Mouse (Mus musculus) induced T-regulatory cell, adult 2 months (primary cell): ENCODE data around the gene Sec14l1.

Experiments used
- DNase-seq: peaks from one replicate; pipeline ENCODE4 v3.0.0-alpha.2; 2012; ENCODE audit warnings: low read depth

The Sec14l1 gene

DNA sequence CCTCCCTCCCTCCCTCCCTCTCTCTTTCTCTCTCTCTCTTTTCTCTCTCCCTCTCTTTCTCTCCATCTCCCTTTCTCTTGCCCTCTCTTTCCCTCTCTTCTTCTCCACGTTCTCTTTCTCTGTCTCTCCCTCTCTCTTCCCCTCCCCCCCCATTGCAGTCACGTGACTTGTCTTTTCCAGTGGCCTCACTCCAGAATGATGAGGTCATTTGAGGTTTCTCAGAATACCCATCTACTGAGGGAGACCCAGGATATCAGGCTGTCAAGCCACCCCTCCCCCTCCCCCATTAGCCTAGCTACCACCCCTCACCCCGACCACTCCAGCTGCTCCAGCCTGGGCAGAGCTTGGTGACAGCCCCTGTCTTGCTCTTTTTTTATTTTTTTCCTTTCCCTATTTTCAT, 68.3 kb downstream of the Sec14l1 start:
- DNase-seq = no peak

DNA sequence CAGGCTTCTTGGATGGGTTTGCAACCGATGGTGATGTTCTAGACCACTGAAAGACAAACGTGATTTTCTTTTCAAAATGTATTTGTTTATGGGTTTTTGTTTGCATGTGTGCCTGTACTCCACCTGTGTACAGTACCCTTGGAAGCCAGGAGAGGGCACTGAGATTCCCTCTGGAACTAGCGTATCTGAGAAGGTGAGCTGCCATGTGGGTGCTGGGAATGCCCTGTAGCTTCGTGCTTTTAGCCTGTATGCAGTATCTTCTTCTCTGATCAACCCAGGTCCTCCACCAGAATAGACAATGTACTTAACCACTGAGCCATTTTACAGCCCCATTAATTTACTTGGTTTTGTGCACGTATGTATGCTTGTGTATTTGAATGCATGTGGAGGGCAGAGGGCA, 68.9 kb downstream of the Sec14l1 start:
- DNase-seq = no peak

DNA sequence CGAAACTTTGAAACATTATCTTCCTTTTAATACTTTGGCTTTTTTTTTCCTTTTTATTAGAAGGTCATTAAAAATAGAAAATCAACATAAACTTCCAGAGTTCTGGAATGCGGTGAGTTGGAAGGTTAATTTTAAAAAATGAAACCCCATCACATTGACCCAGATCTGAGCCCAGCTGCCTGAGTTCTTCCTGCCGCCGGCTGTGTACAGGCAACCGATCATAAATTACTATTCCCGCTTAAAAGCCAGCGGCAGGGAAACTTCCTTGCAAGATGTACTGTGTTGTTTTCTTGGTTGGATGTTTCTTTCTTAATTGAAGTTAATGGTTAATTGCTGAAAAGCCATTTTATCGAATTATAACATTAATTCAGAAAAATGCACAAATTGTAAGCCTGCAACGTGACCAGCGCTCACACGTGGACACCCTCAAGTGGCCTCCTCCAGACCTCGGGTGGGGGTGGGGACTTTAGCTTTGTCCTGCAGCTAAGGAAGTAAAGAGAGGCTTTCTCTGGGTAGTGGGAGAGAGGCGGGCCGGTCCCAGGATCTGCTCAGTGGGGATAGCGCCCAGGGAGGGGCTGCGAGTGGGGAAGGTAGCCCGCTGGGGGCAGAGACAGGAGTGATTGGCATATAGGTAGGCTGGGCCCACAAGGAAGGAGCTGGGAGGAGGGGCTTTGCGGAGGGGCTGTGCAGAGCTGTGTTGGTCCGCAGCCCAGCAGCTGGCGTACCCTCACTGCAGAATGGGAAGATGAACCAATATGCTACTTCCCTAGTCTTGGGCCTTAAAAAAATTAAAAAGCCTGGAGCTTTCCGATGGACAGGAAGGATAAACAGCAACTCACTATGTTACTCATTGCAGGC, 70.3 kb downstream of the Sec14l1 start:
- no peak for DNase-seq

DNA sequence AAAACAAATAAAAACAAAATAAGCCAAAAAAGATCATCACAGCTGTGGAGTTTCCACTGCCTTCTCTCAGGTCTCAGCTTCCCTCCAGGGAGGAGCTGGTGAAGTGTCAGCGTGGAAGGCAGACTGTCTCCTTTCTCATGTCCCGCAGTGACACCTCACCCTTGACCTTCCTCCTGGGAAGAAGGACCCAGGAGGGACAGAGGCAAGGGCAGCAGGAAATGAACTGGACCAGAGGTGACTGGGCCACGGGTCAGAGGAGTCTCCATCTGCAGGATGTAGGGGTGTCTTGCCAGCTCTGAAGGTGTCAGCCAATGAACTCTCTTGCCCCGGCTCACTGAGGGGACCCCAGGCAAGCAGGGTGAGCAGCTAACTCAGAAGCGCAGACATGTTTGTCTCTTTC, 76.6 kb downstream of the Sec14l1 start:
- DNase-seq = no peak

DNA sequence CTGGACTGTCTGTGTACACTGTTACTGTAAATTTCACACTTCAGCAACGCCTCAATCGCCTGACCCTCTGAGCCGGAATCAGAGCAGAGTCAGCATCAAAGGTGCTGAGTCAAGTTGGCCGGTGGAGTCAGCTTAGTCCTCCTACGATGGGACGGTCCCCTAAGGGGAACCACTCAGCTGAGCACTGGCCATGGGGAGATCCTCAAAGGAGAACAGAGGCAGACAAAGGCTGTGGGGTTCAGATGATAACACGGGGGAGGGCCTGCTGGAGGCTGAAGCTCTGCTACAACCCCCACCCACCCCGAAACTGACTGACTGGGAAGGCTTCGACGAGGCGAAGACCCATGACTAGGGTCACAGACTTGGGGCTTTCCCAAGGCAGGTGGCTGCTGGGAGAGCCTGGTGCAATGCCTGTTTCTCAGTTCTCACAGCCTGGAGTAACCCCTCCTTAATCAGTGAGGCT, 79.5 kb downstream of the Sec14l1 start:
- DNase-seq = no peak

DNA sequence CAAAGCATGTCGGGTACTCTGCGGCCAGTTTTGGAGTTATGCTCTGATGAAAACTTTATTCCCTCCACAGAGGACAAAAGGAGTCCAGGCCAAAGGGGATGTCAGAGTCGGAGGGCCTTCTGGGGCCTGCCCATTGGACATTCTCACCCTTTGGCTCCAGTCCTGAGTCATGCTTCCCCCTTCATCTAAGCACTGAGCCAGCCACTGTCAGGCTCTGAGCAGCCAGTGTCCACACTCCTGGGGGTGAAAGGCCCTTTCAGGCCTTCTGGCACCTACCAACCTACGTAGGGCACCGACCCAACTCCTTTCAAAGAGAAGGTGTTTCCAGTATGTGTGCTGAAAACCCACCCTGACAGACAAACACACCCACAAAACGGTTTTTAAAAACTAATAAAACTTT, 80.6 kb downstream of the Sec14l1 start:
- no peak for DNase-seq

DNA sequence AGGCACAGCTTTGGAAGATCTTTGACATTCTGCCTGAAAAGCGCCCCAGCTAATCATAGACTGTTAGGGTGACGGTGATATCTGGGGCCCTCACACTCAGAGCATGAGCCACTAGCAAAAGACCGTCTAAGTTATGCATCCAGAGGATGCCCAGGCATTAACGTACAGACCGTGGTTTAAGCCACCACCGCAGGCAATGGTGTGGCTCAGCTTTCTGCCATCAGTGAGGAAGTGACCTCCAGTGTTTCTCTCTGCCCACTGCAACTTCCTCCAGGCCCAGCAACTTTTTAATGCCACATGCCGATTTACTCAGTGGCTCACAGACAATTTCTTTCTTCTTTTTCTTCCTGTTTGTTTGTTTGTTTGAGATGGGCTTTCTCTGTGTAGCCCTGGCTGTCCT, 81.7 kb downstream of the Sec14l1 start:
- no peak for DNase-seq

DNA sequence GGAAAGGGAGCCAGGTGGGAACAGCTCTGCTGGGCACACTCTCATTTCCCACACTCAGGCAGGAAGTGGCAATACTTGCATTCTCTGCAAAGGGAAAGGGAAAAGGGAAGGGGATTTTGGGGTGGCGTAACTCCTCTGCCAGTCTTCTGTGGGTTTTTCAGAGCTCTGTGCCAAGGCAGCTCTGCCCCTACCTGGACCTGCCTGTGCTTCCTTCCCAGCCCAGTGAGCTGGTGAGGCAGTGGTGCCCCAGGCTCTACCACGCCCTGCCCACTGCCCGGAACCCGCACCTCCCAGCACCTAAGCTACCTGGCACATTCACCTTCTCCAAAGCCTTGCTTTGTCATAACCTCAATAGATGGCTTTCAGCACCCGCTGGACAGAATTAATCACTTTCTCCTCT, 83.2 kb downstream of the Sec14l1 start:
- no peak for DNase-seq

DNA sequence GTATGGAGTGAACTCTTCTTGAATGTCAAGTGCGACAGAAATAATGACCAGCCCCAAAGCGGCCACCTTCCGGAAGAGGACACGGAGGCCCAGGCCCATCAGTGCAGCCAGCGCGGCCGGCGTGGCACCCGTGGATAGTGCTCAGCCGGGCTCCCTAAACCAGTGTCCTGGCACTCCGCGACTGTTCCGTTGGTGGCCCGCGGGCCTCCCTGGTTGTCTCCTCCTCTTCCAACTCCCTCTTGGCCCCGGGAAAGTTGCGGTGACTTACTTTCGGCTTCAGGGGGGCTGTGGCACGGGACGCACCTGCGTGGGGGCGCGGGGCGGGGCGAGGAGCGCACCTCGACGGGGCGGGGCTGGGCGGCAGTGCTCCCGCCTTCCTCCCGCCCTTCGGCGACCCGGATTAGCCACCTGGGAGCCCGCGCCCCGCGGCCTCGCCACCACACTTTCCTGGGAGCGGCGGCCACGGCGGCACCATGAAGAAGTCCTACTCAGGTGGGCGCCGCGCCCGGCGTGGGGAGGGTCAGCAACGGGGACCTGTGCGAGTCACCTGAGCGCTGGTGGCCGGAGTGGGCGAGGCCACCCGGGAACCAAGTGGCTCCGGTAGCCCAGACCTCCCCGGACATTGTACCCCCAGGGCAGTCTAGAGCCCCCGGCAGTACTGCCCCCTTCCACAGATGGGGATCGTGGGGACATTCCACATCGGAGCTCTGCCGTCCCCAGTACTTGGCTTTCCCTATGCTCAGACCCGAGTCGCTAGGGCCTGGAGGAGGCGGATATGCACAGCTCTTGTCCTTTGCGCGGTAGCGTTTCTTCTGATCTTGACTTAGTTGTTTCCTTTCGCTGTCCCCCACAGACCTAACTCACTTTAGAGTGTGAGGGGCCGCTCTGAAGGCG, 84.6 kb downstream of the Sec14l1 start, which contains the start of gene Sept9:
Sept9 (plus strand) TSS at position 380 of the 894 bp plus-strand sequence.
- peak; percentile 43 for DNase-seq

DNA sequence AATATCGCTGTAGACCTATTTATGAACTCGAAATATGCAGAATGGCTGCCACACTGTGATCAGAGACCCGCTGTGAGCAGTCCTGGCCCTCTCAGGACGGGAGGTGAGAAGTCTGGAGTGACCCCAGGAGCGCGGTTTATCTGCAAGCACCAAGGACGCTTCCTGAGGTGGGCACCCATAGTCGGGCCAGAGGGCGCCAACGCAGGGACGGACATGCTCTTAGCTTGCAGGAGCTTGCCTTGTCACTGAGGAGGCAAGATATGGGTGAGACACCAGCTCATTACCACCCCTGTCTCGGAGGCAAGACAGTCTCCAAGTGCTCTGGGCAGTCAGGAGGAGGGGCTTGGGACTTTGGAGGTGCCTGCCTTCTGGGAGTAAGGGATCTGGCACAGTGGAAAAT, 86.9 kb downstream of the Sec14l1 start:
- DNase-seq = no peak

DNA sequence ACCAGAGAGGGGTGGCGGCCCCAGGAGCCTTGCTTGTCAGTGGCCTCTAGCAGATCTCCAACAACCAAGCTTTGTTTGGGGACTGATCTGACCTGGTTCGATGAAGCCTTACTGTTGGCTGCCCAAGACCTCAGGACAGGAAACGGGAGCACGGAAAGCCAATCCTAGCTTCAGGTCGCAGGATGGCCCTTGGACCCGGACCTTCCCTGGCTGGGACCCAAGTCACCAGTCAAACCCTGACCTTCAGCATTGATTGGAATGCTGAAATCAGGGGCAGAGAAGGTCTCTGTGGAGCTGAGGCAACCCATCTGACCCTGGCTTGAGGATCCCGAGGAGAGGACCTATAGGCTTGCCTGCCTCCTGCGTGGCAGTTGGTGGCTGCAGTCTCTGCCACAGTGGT, 89.6 kb downstream of the Sec14l1 start:
- DNase-seq = no peak

DNA sequence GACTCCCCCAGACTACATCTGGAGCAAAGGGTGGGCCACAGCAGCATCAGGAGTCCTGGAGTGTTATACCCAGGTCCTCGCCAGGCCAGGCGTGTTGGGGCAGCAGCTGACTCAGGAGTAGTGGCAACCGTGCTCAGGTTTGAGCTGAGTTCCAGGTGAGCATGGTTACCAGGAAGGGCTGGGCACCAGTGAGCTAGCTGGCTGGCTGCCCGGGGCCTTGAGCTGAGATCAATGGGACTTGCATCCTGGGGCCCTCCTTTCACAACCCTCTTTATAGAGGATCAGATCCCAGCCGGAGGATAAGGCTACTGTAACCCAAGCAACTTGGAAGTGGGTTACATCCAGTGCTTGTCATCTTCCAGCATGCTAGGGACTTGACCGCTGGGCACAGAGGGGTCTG, 90.1 kb downstream of the Sec14l1 start:
- no peak for DNase-seq

DNA sequence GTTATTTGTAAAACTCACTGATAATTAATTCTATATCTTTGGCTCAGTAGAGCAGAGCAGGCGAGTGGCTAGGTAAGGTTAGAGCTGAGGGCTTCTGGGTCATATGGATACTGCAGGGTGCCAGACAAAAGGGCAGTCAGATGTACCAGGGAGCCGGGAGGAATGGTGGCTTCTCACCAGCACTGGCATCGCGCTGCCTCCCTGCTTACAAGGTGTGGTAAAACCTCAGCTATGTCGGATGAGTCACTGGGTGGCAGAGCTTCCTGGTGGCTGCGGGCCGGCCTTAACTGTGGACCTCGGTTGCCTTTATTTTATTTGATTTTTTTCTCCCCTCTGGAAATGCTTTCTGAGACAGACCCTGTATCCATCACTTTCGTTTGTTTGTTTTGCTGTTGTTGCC, 90.5 kb downstream of the Sec14l1 start:
- DNase-seq = no peak

DNA sequence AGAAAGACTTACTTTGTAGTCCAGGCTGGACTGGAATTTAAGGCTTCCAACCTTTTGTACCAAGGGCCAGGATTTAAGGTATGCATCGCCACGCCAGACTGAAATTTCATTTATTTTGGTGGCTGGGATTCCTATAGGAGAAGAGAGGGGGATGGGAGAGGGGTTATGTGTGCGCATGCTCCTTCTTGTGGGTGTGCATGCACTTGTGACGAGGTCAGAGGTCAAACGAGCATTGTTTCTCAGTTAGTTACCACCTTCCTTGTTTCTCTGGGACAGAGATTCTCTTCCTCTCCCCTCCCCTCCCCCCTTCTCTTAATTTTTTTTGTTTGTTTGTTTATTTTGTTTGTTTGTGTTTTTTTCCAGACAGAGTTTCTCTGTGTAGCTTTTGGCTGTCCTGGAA, 92.5 kb downstream of the Sec14l1 start:
- DNase-seq = no peak

DNA sequence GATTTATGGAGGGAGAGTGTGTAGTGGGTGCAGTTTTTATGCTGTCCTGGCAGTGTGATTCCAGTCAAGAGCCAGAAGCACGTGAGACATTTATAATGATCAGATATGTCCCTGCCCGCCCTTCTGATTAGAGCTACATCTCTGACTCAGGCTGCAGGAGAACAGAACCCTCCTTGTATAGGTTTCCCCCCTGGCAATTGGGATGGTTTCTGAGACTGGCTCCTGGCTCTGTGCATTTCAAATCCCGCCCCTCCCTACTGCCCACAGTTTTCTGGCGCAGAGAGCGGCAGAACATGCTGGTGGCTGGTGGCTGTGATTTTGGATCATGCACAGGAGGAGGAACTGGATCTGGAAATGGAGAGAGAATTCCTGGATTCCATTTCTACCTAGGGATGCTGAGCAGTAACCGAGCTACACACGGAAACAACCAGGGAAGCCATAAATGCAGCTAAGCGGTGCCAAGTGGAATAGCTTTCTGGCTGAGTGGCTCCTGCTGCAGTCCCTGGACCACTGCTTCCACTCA, 93.2 kb downstream of the Sec14l1 start:
- no peak for DNase-seq
